Mouse (Mus musculus) spleen, adult 2 months (tissue): ENCODE results near the gene Ptprf.

Experiments
- CTCF ChIP-seq: fragments of 200-500 bp; IDR thresholded peaks from 2 replicates; pipeline ENCODE4 v1.5.1; 2011; ENCODE audit warnings: mild to moderate bottlenecking, inconsistent platforms; ENCODE audit not compliant: insufficient read depth, insufficient read length, insufficient replicate concordance; ENCODE audit errors: extremely low read depth
- POLR2A ChIP-seq: fragments of 200-500 bp; IDR thresholded peaks from 2 replicates; pipeline ENCODE4 v1.6.1; 2011; ENCODE audit warnings: low read depth, low read length, inconsistent platforms

GRCm38 (mm10) chr4:118219487-118219886, 71.7 kb downstream of the Ptprf start:
- TF ChIP-seq CTCF, result no peak
- TF ChIP-seq POLR2A, result no peak
